Mouse (Mus musculus) embryonic facial prominence, embryonic 12.5 days (tissue): ENCODE data around the gene Cd160. TPM values are rescaled to one million over a fixed set of nuclear protein-coding genes. Genes with fewer than 3 reads are reported as not detected.

Experiments used
- ATAC-seq: fragments of 200-750 bp; cut with Nextera tagmentation; 2 replicates; pipeline ENCODE4 v1.8.0; 2017; ENCODE audit not compliant: insufficient number of reproducible peaks, insufficient read depth, low FRiP score, low TSS enrichment
- H3K27ac ChIP-seq: fragments of 300-500 bp; sonication (generic); 2 replicates; pipeline ENCODE4 v1.5.1; 2016; ENCODE audit warnings: mild to moderate bottlenecking
- H3K27me3 ChIP-seq: fragments of 300-500 bp; sonication (generic); 2 replicates; pipeline ENCODE4 v1.6.1; 2016; ENCODE audit warnings: mild to moderate bottlenecking, moderate library complexity
- H3K36me3 ChIP-seq: fragments of 300-500 bp; sonication (generic); 2 replicates; pipeline ENCODE4 v1.6.1; 2016; ENCODE audit warnings: mild to moderate bottlenecking
- H3K4me1 ChIP-seq: fragments of 300-500 bp; sonication (generic); 2 replicates; pipeline ENCODE4 v1.6.1; 2016
- H3K4me2 ChIP-seq: fragments of 300-500 bp; sonication (generic); replicated peaks from 2 replicates; pipeline ENCODE4 v1.6.1; 2016; ENCODE audit warnings: mild to moderate bottlenecking, moderate library complexity
- H3K4me3 ChIP-seq: fragments of 300-500 bp; sonication (generic); 2 replicates; pipeline ENCODE4 v1.5.1; 2016; ENCODE audit warnings: mild to moderate bottlenecking
- H3K9ac ChIP-seq: fragments of 300-500 bp; sonication (generic); 2 replicates; pipeline ENCODE4 v1.6.1; 2016; ENCODE audit warnings: mild to moderate bottlenecking, moderate library complexity
- H3K9me3 ChIP-seq: fragments of 300-500 bp; sonication (generic); 2 replicates; pipeline ENCODE4 v1.6.1; 2016; ENCODE audit warnings: mild to moderate bottlenecking, moderate library complexity
- WGBS: fragments of 180-500 bp; shearing (Covaris S2); methylation state at CpG from one replicate; pipeline ENCODE4 v1.1.7; 2016; 5-methylcytosine and 5-hydroxymethylcytosine counted together
- polyA plus RNA-seq: library from polyadenylated mRNA; unstranded; fragments of >200 nt; fragmentation: Nextera tagmentation; extraction: Ambion mirVana; gene quantifications from 2 replicates; pipeline ENCODE4 v1.2.1, GENCODE M21; 2016

Gene Cd160
- polyA plus RNA-seq: 0.10 and 0.18 TPM in 2 replicates

DNA sequence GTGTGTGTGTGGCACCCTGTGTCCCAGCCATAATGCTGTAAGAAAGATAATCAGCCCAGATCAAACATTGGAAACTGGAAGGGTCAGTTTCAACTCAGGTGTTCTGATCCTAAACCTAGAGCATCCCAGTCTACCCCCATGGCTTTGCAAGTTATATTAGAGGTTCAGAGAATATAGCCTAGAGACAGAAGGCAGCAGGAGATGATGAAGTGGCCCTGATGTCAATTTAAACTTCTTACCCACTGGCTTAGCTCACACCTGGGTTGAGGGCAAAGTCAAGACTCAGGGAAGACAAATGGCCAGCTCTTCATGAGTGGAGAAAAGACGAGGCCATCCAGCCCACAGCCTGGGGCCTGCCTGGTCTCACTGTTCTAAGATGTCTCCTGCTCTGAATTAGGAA lies at the start of gene Cd160, which contains the start of gene Pdzk1:
Gene Cd160, minus strand, starts transcription at position 368 of the 400 bp plus-strand sequence.
Gene Pdzk1, plus strand, starts transcription at position 301 of the 400 bp plus-strand sequence.
- no peak within 1 kb of the TSS for H3K9ac ChIP-seq
- no peaks in the 10 kb centered on the region for H3K36me3 ChIP-seq
- no peak within 1 kb of the TSS for H3K27ac ChIP-seq
- 86% methylated on average over 1 of the region's 1 CpGs for WGBS
- no peaks in the 10 kb centered on the region for H3K27me3 ChIP-seq
- no peaks in the 10 kb centered on the region for H3K9me3 ChIP-seq
- H3K4me3 ChIP-seq: no peak within 1 kb of the TSS
- H3K4me2 ChIP-seq: no peak within 1 kb of the TSS
- H3K4me1 ChIP-seq: no peaks in the 10 kb centered on the region
- ATAC-seq: no peak

DNA sequence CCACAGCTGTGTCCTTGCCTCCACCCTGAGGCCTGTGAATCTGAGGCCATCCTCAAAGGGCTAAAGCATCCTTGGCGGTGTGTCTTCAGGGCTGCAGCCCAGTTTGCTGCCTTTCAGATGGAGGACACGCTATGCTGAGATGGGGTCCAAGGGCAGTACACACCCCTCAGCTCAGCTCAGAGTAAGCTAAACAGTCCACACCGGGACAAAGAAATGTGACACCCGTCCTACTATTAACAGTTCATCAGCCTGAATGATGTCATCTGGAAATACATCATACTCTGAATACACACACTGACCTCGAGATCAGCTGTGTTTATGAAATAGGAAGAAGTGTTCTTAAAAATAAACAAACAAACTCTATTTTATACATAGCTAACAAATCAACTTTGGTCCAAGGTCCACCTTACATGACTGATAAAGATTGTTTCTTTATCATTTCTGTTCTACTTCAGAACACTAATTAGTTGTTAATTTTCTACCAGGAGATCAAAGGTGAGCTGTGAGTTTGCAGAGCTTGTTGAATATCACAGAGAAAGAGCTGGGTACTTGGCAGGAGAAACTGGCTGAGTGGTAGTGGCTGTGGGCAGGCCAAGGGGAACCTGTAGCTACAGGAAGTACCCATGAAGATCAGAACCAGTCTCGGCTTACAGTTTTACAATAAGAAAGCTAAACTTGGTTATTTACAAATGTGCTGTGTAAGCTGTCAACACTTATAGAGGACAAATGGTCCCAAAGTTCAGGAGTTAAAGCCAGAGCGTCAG lies 45.8 kb upstream of the Cd160 start:
- ATAC-seq: no peak
- Histone ChIP-seq H3K9ac (no peak overlapping the region), H3K27ac (no peak overlapping the region), H3K4me2 (no peak overlapping the region), H3K27me3 (no peaks in the 10 kb centered on the region), H3K36me3 (peaks cover 61% of the 10 kb centered on the region), H3K9me3 (no peaks in the 10 kb centered on the region), H3K4me1 (no peaks in the 10 kb centered on the region), H3K4me3 (no peak overlapping the region)
- WGBS: 85% methylated on average over 7 of the region's 7 CpGs

DNA sequence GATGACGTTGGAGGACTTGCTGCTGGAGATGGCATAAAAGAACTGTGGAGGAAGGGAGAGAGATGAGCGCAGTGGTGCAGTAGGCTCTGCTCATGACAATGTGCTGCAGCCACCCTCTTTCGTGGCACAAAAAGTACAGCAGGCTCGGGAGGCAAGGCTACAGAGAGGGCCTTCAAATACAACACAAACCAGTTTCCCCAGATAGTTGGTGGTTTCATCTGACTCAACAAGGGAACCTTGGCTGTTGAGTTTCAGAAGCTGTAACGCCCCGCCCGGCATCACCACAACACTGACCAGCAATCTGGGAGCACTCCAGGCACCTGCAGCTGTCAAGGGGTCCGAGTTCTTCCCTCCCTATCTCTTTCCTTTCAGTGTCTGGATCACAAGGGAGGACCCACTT lies 43.4 kb upstream of the Cd160 start:
- ATAC-seq: no peak
- H3K9ac ChIP-seq: no peak overlapping the region
- H3K4me1 ChIP-seq: no peaks in the 10 kb centered on the region
- no peak overlapping the region for H3K4me3 ChIP-seq
- H3K36me3 ChIP-seq: peaks cover 72% of the 10 kb centered on the region
- 92% methylated on average over 8 of the region's 8 CpGs for WGBS
- H3K27me3 ChIP-seq: no peaks in the 10 kb centered on the region
- no peak overlapping the region for H3K4me2 ChIP-seq
- no peaks in the 10 kb centered on the region for H3K9me3 ChIP-seq
- no peak overlapping the region for H3K27ac ChIP-seq

DNA sequence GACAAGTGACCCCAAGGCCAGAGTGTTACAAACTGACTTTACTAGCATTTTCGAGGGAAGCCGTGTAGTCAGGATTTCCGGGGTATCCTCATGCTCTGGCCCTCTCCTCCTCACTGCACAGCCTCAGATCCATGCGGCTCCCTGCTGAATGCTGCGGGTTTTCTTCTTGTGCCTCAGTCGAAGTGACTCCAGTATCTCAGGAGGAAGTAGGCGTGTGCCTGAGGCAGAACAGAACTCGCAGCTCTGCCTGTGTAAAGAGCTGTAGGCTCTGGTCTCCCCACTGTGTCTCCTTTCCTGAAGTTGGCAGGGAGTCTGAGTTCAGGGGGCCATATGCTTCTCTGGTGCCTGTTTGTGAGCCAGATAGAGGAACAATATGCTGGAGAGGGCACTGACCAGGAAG lies 41.9 kb upstream of the Cd160 start:
- no peaks in the 10 kb centered on the region for H3K4me1 ChIP-seq
- 80% methylated on average over 8 of the region's 8 CpGs for WGBS
- no peak for ATAC-seq
- no peak overlapping the region for H3K4me3 ChIP-seq
- no peaks in the 10 kb centered on the region for H3K9me3 ChIP-seq
- H3K4me2 ChIP-seq: no peak overlapping the region
- H3K27me3 ChIP-seq: no peaks in the 10 kb centered on the region
- peaks cover 72% of the 10 kb centered on the region for H3K36me3 ChIP-seq
- H3K9ac ChIP-seq: no peak overlapping the region
- H3K27ac ChIP-seq: no peak overlapping the region

DNA sequence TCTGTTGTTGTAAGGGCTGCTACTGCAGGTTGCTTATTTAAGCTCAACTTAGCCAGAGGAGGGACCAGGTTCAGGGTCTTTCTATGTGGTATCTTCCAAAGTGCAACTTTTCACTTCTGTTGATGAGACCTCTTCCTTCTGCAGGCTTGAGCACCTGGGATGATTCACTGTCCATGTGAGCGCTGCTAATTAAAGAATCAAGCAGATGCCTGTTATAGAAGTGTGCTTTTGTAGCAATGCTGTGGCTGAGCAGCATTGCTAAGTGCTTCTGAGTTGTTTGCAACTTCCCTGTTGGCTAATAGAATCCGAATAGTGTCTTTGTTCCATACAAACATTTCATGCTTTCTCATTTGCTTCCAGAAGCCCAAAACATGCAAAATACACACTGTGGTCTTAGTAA lies 41.1 kb upstream of the Cd160 start:
- H3K27ac ChIP-seq: no peak overlapping the region
- no peak overlapping the region for H3K4me3 ChIP-seq
- no peak overlapping the region for H3K9ac ChIP-seq
- H3K36me3 ChIP-seq: peaks cover 67% of the 10 kb centered on the region
- 95% methylated on average over 2 of the region's 2 CpGs for WGBS
- ATAC-seq: no peak
- H3K4me1 ChIP-seq: no peaks in the 10 kb centered on the region
- H3K4me2 ChIP-seq: no peak overlapping the region
- H3K27me3 ChIP-seq: no peaks in the 10 kb centered on the region
- H3K9me3 ChIP-seq: no peaks in the 10 kb centered on the region

DNA sequence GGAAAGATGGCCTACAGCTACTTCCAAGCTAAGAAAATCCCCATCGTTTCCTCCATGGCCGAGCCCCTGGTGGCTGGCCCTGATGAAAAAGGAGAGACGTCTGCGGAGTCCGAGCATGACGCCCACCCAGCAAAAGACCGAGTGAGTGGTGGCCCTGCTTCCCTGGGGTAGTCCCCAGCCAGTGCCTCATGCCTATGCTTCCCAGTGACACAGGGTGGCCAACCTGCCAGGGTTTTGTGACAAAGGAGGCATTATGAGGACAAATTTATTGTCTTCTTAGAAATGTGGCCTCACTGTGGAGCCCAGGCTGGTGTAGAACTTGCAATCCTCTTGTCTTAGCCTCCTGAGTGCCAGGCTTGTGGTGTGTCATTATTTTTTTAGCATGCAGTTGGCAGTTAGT lies 39.9 kb upstream of the Cd160 start:
- Histone ChIP-seq H3K4me1 (no peaks in the 10 kb centered on the region), H3K9ac (no peak overlapping the region), H3K27me3 (no peaks in the 10 kb centered on the region), H3K4me2 (no peak overlapping the region), H3K27ac (no peak overlapping the region), H3K36me3 (peaks cover 57% of the 10 kb centered on the region), H3K4me3 (no peak overlapping the region), H3K9me3 (no peaks in the 10 kb centered on the region)
- ATAC-seq: no peak
- 93% methylated on average over 7 of the region's 7 CpGs for WGBS

DNA sequence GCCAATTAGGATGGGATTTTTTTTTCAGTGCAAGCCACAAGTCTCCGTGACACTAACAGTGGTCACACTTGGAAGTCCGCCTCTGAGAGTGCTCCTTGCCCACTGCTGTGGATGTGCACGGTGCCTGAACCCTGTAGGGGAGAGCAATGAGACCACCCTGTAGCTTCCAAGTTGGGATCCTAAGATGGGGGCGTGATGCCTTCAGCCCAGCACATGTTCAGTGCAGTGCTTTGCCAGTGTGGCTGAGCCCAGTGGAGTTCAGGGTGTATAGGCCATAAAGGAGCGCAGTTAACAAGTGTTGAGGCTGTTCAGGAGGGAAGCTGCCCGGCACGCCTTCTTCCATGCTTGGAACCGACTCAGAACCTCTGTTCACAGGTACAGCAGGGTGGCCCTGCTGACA lies 39.4 kb upstream of the Cd160 start:
- no peak for ATAC-seq
- peaks cover 53% of the 10 kb centered on the region for H3K36me3 ChIP-seq
- H3K27ac ChIP-seq: no peak overlapping the region
- WGBS: 93% methylated on average over 8 of the region's 8 CpGs
- H3K4me1 ChIP-seq: no peaks in the 10 kb centered on the region
- H3K27me3 ChIP-seq: no peaks in the 10 kb centered on the region
- H3K4me3 ChIP-seq: no peak overlapping the region
- H3K4me2 ChIP-seq: no peak overlapping the region
- no peak overlapping the region for H3K9ac ChIP-seq
- H3K9me3 ChIP-seq: no peaks in the 10 kb centered on the region

DNA sequence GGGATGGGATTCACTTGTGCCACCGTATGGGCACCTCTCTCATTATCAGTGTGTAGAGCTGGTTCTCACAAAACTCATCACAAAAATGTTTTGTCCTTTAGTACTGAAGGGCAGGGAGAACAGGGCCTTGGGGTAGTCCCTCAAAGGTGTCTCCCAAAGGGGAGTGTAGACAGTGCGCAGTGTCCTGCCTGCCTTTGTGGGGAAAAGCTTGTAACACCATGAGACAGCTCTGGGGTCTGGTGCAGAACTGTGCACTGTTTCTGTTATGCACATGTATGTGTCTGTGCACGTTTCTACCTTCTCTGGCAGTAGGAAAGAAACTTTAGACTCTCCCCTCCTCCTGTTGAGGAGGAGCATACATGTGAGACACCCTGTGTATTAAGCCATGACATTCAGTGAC lies 38.7 kb upstream of the Cd160 start:
- Histone ChIP-seq H3K4me1 (no peaks in the 10 kb centered on the region), H3K27ac (no peak overlapping the region), H3K4me3 (no peak overlapping the region), H3K27me3 (no peaks in the 10 kb centered on the region), H3K36me3 (peaks cover 47% of the 10 kb centered on the region), H3K9me3 (no peaks in the 10 kb centered on the region), H3K9ac (no peak overlapping the region), H3K4me2 (no peak overlapping the region)
- 92% methylated on average over 3 of the region's 3 CpGs for WGBS
- no peak for ATAC-seq

DNA sequence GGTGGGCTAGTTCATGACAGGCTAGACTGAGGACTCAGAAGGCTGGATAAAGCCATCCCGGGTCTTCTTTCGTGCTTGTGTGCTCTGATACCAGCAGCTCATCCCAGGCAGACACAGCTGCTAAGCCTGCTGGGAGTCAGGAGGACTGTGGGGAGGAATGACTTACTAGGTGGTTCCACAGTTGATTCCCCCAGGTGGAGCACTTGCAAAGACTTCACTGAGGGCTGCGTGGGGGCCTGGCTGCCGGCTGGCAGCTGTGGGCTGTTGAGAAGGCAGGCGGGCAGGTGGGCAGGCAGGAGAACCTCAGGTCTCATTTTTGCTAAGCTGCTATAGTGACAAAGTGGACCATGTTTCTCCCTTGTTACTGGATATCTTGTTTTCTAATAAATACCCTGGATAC lies 31.3 kb upstream of the Cd160 start:
- H3K9me3 ChIP-seq: no peaks in the 10 kb centered on the region
- H3K27ac ChIP-seq: no peak overlapping the region
- no peaks in the 10 kb centered on the region for H3K27me3 ChIP-seq
- no peak overlapping the region for H3K4me2 ChIP-seq
- H3K4me1 ChIP-seq: no peaks in the 10 kb centered on the region
- no peak for ATAC-seq
- 90% methylated on average over 5 of the region's 5 CpGs for WGBS
- H3K9ac ChIP-seq: no peak overlapping the region
- H3K36me3 ChIP-seq: no peaks in the 10 kb centered on the region
- H3K4me3 ChIP-seq: no peak overlapping the region

DNA sequence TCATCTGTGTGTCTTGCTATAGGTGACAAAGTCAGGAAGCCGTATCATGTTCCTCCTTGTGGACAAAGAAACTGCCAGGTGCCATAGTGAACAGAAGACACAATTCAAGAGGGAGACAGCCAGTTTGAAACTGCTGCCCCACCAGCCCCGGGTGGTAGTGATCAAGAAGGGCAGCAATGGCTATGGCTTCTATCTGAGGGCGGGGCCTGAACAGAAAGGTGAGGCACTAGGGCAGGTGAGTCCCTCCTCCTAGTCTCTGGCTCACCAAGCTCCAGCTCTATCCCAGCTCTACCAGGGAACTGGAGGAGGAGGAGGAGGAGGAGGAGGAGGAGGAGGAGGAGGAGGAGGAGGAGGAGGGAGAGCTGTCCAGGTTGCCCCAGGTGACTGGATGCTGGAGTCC lies 26.7 kb upstream of the Cd160 start:
- Histone ChIP-seq H3K9ac (no peak overlapping the region), H3K4me1 (no peaks in the 10 kb centered on the region), H3K27me3 (no peaks in the 10 kb centered on the region), H3K4me2 (no peak overlapping the region), H3K27ac (no peak overlapping the region), H3K4me3 (no peak overlapping the region), H3K9me3 (no peaks in the 10 kb centered on the region), H3K36me3 (no peaks in the 10 kb centered on the region)
- 85% methylated on average over 3 of the region's 3 CpGs for WGBS
- no peak for ATAC-seq

DNA sequence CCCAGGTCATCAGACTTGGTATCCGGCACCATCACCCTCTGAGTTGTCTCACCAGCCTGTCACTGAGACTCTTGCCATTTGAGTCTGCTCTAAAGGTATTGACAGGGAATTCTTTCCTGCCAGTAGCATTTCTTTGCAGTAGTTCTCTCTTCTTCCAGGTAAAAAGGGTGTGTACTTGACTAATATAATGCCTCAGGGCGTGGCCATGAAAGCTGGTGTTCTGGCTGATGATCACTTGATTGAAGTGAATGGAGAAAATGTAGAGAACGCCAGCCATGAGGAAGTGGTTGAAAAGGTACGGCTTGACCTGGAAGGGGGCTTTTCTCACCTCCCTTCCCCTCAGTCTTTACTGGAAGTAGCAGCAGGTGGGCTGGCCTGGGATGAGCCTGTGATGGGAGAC lies 25.2 kb upstream of the Cd160 start:
- Histone ChIP-seq H3K27me3 (no peaks in the 10 kb centered on the region), H3K27ac (no peak overlapping the region), H3K4me3 (no peak overlapping the region), H3K4me1 (no peaks in the 10 kb centered on the region), H3K4me2 (no peak overlapping the region), H3K9ac (no peak overlapping the region), H3K36me3 (no peaks in the 10 kb centered on the region), H3K9me3 (no peaks in the 10 kb centered on the region)
- WGBS: 82% methylated on average over 4 of the region's 4 CpGs
- no peak for ATAC-seq

DNA sequence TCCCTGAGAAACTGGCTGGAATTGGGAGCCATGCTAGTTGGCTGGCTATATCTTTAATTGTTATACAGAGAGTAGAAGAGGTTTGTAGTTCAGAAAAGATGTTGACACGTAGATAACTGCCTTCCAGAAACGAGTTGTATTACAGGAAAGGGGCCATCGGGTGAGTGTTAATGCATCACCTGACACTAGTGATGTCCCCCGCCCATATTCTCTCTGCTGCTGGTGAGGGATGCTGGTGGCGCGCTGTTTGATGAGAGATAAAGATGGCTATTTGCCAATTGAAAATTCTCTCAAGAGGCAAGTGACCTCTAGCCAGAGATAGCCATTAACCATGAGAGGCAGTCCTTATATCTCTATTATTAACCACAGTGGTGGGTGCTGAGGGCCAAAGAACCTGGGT lies 23.4 kb upstream of the Cd160 start:
- Histone ChIP-seq H3K27ac (no peak overlapping the region), H3K4me2 (no peak overlapping the region), H3K27me3 (no peaks in the 10 kb centered on the region), H3K4me1 (no peaks in the 10 kb centered on the region), H3K9ac (no peak overlapping the region), H3K36me3 (no peaks in the 10 kb centered on the region), H3K9me3 (no peaks in the 10 kb centered on the region), H3K4me3 (no peak overlapping the region)
- 76% methylated on average over 6 of the region's 6 CpGs for WGBS
- no peak for ATAC-seq
